Mouse (Mus musculus): ENCODE results near the gene Nf2. TPM values are rescaled to one million over a fixed set of nuclear protein-coding genes. Genes with fewer than 3 reads are reported as not detected.

Nf2 gene
- polyA plus RNA-seq (2015; fragmentation: Nextera tagmentation; extraction: Ambion mirVana), result 16.7 and 22.5 TPM in 2 replicates

DNA sequence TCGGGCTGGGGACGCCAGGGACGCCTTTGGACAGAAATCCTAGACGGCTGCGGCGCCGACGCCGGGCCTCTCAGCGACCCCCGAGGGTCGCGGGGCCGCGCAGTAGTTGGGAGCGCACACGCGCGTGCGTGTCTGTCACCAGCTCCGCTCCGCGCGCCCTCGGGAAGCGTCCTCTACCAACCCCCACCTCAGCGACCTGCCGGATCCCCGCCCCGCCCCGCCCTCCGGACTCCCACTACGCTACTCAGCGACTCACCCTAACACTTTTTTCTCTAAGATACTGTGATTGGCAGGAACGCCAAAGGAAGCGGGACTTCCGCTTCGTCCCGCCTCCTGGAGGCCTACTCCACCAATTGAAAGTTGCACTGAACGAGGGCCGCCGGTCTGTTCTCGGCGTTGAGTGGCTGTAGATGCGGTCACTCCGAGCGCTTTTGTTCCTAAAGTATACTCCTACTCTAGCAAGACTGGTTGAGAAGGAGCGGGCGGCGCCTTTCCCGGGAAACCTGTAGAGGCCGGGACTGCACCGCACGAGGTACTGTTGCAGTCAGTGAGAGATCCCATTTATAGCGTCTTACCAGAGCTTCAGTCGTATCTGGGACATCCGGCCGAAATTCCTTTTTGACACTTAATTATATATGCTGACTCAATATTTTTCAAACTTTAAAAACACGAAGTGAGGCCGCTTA lies at the start of gene Nf2:
TSS of gene Nf2 (minus strand) at position 279 of the 686 bp plus-strand sequence.
- Histone ChIP-seq H3K27ac (peak within 1 kb of the TSS; percentile 89), H3K36me3 (no peaks in the 10 kb centered on the region), H3K27me3 (no peaks in the 10 kb centered on the region), H3K4me2 (peak within 1 kb of the TSS; percentile 95), H3K9me3 (replicated peaks) (no peaks in the 10 kb centered on the region), H3K9ac (peak within 1 kb of the TSS; percentile 99), H3K4me3 (replicated peaks) (peak within 1 kb of the TSS; percentile 99), H3K4me1 (replicated peaks) (peaks cover 33% of the 10 kb centered on the region)
- DNase-seq (peak; percentile 98), ATAC-seq (ENCODE audit: low read depth) (peak; percentile 99)
- under 1% methylated on average over 60 of the region's 60 CpGs for WGBS (ENCODE audit: insufficient replicate concordance)

GRCm38 (mm10) chr11:4894848-4895816 lies 45.8 kb upstream of the Nf2 start, which contains the start of gene Thoc5:
Gene Thoc5, plus strand, starts transcription at chr11:4895320.
- H3K4me3 ChIP-seq (replicated peaks), result peak within 1 kb of the TSS; percentile 91
- no peaks in the 10 kb centered on the region for H3K9me3 ChIP-seq (replicated peaks)
- H3K4me1 ChIP-seq (replicated peaks), result peaks cover 15% of the 10 kb centered on the region
- peak within 1 kb of the TSS; percentile 78 for H3K4me2 ChIP-seq
- peaks cover 21% of the 10 kb centered on the region for H3K36me3 ChIP-seq
- DNase-seq, result peak; percentile 71
- H3K9ac ChIP-seq, result peak within 1 kb of the TSS; percentile 84
- WGBS (ENCODE audit: insufficient replicate concordance), result 1% methylated on average over 52 of the region's 52 CpGs
- H3K27me3 ChIP-seq, result no peaks in the 10 kb centered on the region
- ATAC-seq (ENCODE audit: low read depth), result peak; percentile 89
- peak within 1 kb of the TSS; percentile 74 for H3K27ac ChIP-seq

DNA sequence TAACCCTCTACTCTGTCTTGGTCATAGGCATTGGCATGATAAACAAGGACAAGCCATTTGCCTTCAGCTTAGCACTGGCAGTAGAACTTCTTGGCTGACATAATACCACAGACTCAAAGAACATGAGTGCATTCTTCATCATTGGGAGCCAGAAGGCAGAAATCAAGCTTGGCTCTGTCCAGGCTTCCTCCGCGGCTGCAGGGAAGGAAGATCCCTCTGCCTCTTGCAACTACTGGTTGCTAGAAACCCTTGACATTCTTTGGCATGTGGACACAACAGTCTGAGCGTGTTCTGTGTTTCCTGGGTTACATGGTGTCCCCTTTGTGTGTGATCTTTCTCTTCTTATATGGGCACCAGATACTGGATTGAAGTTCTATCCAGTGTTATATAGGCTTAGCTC lies 37.7 kb upstream of the Nf2 start:
- no peak for DNase-seq
- WGBS (ENCODE audit: insufficient replicate concordance), result 76% methylated on average over 3 of the region's 3 CpGs
- Histone ChIP-seq H3K36me3 (peaks cover 35% of the 10 kb centered on the region), H3K27me3 (no peaks in the 10 kb centered on the region), H3K4me2 (no peak overlapping the region), H3K4me1 (replicated peaks) (peaks cover 20% of the 10 kb centered on the region), H3K9ac (no peak overlapping the region), H3K27ac (no peak overlapping the region), H3K4me3 (replicated peaks) (no peak overlapping the region), H3K9me3 (replicated peaks) (no peaks in the 10 kb centered on the region)
- no peak for ATAC-seq (ENCODE audit: low read depth)

GRCm38 (mm10) chr11:4885385-4885903 lies 36.1 kb upstream of the Nf2 start:
- 50% methylated on average over 2 of the region's 2 CpGs for WGBS (ENCODE audit: insufficient replicate concordance)
- DNase-seq, result no peak

DNA sequence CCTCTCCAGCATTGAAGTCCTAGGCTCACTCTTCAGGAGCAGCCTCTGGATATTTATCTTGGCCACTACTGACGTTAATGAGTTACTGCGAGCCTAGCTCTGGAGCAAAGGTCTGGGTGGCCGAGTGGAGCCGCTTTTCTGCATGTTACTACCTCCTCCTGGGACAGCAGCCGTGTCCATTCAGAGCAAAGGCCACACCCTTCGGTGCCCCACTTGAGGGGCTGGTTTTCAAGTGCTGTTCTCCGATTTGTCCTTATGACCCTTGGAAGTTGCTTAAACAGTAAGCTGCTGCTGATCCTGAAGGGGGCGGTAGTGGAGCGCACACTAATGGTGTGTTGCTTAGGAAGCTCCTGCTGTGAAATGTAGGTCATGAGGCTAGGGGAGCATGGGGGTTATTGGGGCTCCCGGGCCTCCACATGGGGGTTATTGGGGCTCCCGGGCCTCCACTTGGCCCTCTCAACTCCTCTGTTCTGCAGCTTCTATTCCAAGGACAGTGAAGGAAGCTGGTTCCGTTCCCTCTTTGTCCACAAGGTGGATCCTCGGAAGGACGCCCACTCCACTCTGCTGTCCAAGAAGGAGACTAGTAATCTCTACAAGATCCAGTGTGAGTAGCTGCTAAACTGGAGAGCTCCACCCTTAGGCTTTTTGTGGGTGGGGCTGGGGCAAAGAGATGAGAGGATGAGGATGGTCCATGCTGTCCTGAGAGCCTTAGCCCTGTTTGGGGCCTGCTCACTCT lies 33.7 kb upstream of the Nf2 start:
- ATAC-seq (ENCODE audit: low read depth), result peak; percentile 83
- H3K27ac ChIP-seq, result peak overlapping the region; percentile 59
- no peaks in the 10 kb centered on the region for H3K9me3 ChIP-seq (replicated peaks)
- no peaks in the 10 kb centered on the region for H3K27me3 ChIP-seq
- 54% methylated on average over 14 of the region's 14 CpGs for WGBS (ENCODE audit: insufficient replicate concordance)
- H3K9ac ChIP-seq, result no peak overlapping the region
- peak overlapping the region; percentile 2; the same call in 1 of the 2 replicates for H3K4me3 ChIP-seq (replicated peaks)
- peaks cover 29% of the 10 kb centered on the region for H3K4me1 ChIP-seq (replicated peaks)
- peak; percentile 29 for DNase-seq
- H3K36me3 ChIP-seq, result peaks cover 16% of the 10 kb centered on the region
- H3K4me2 ChIP-seq, result peak overlapping the region; percentile 38; the same call in 1 of the 2 replicates

More at GRCm38 (mm10) chr11:4885385-4885903, 36.1 kb upstream of the Nf2 start:
- H3K4me2 ChIP-seq, result no peak overlapping the region
- no peak overlapping the region for H3K4me3 ChIP-seq (replicated peaks)
- ATAC-seq (ENCODE audit: low read depth), result no peak
- no peak overlapping the region for H3K27ac ChIP-seq
- H3K9ac ChIP-seq, result no peak overlapping the region
- H3K36me3 ChIP-seq, result peaks cover 30% of the 10 kb centered on the region
- no peaks in the 10 kb centered on the region for H3K27me3 ChIP-seq
- H3K9me3 ChIP-seq (replicated peaks), result no peaks in the 10 kb centered on the region
- peaks cover 26% of the 10 kb centered on the region for H3K4me1 ChIP-seq (replicated peaks)

GRCm38 (mm10) chr11:4881087-4881486 lies 31.8 kb upstream of the Nf2 start:
- no peaks in the 10 kb centered on the region for H3K9me3 ChIP-seq (replicated peaks)
- 53% methylated on average over 4 of the region's 4 CpGs for WGBS (ENCODE audit: insufficient replicate concordance)
- H3K27ac ChIP-seq, result no peak overlapping the region; the same call in 1 of the 2 replicates
- H3K27me3 ChIP-seq, result no peaks in the 10 kb centered on the region
- DNase-seq (no peak), ATAC-seq (ENCODE audit: low read depth) (no peak)
- H3K9ac ChIP-seq, result no peak overlapping the region
- H3K36me3 ChIP-seq, result peaks cover 20% of the 10 kb centered on the region
- H3K4me2 ChIP-seq, result no peak overlapping the region
- H3K4me1 ChIP-seq (replicated peaks), result peaks cover 29% of the 10 kb centered on the region
- H3K4me3 ChIP-seq (replicated peaks), result no peak overlapping the region

- Histone ChIP-seq H3K4me3 (replicated peaks) (peak overlapping the region; percentile 64), H3K27me3 (no peaks in the 10 kb centered on the region), H3K4me1 (replicated peaks) (peaks cover 17% of the 10 kb centered on the region), H3K27ac (peak overlapping the region; percentile 78), H3K9ac (peak overlapping the region; percentile 53), H3K36me3 (peaks cover 13% of the 10 kb centered on the region), H3K9me3 (replicated peaks) (no peaks in the 10 kb centered on the region), H3K4me2 (peak overlapping the region; percentile 74)
- peak; percentile 17 for DNase-seq
- ATAC-seq (ENCODE audit: low read depth), result peak; percentile 83
- 10% methylated on average over 10 of the region's 10 CpGs for WGBS (ENCODE audit: insufficient replicate concordance)
These were observed 25.2 kb upstream of the Nf2 start for GRCm38 (mm10) chr11:4874551-4874950.

- H3K27ac ChIP-seq, result peak within 1 kb of the TSS; percentile 78
- ATAC-seq (ENCODE audit: low read depth), result peak; percentile 80
- peak within 1 kb of the TSS; percentile 53 for H3K9ac ChIP-seq
- WGBS (ENCODE audit: insufficient replicate concordance), result 1% methylated on average over 30 of the region's 30 CpGs
- DNase-seq, result peak; percentile 71
- peaks cover 17% of the 10 kb centered on the region for H3K4me1 ChIP-seq (replicated peaks)
- peak within 1 kb of the TSS; percentile 74 for H3K4me2 ChIP-seq
- H3K36me3 ChIP-seq, result peaks cover 13% of the 10 kb centered on the region
- H3K4me3 ChIP-seq (replicated peaks), result peak within 1 kb of the TSS; percentile 64
- no peaks in the 10 kb centered on the region for H3K9me3 ChIP-seq (replicated peaks)
- no peaks in the 10 kb centered on the region for H3K27me3 ChIP-seq
These were observed 24.6 kb upstream of the Nf2 start, which contains the start of gene Nipsnap1 for GRCm38 (mm10) chr11:4873755-4874475. Gene Nipsnap1, plus strand, starts transcription at chr11:4873951.

- DNase-seq (peak; percentile 37), ATAC-seq (ENCODE audit: low read depth) (no peak)
- Histone ChIP-seq H3K4me3 (replicated peaks) (no peak overlapping the region), H3K27me3 (peaks cover 3% of the 10 kb centered on the region; the same call in 1 of the 2 replicates), H3K27ac (no peak overlapping the region), H3K4me1 (replicated peaks) (no peaks in the 10 kb centered on the region), H3K9me3 (replicated peaks) (no peaks in the 10 kb centered on the region), H3K36me3 (no peaks in the 10 kb centered on the region), H3K9ac (no peak overlapping the region), H3K4me2 (no peak overlapping the region)
- WGBS (ENCODE audit: insufficient replicate concordance), result 31% methylated on average over 10 of the region's 10 CpGs
These were observed 16.4 kb upstream of the Nf2 start for GRCm38 (mm10) chr11:4865645-4866251.

DNA sequence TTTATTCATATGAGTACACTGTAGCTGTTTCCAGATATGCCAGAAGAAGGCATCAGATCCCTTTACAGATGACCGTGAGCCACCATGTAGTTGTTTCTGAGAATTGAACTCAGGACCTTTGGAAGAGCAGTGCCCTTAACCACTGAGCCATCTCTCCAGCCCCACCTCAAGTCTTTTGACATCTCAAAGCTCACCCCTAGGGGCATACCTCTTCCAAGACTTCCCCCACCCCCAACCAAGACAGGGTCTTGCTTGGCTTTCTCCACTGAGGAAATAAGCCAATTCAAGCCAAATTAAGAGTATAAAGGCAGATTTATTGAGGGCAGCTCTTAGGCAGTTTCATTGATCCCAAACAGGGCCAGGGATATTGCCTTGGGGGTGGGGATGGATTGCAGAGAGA lies 13.4 kb upstream of the Nf2 start:
- Histone ChIP-seq H3K9me3 (replicated peaks) (no peaks in the 10 kb centered on the region), H3K4me1 (replicated peaks) (no peaks in the 10 kb centered on the region), H3K9ac (no peak overlapping the region), H3K4me2 (no peak overlapping the region), H3K27me3 (peaks cover 3% of the 10 kb centered on the region; the same call in 1 of the 2 replicates), H3K36me3 (no peaks in the 10 kb centered on the region), H3K4me3 (replicated peaks) (no peak overlapping the region), H3K27ac (no peak overlapping the region)
- 88% methylated on average over 1 of the region's 1 CpGs for WGBS (ENCODE audit: insufficient replicate concordance)
- DNase-seq (no peak), ATAC-seq (ENCODE audit: low read depth) (no peak)
